Mouse (Mus musculus): ENCODE results near the gene Aldh3b1.

GRCm38 (mm10) chr19:3899618-3900017, 30.0 kb downstream of the Aldh3b1 start:
- TF ChIP-seq GATA1 (IDR thresholded peaks at IDR 0.05; ENCODE audit: borderline replicate concordance, low read length): no peak
- TF ChIP-seq FLI1 (IDR thresholded peaks at IDR 0.05; ENCODE audit: low read length): no peak

Data from megakaryocyte, embryonic 14.5 days (primary cell).